Comparison of ENCODE assay signal across 32 mouse cellular contexts in the genomic region with DNA sequence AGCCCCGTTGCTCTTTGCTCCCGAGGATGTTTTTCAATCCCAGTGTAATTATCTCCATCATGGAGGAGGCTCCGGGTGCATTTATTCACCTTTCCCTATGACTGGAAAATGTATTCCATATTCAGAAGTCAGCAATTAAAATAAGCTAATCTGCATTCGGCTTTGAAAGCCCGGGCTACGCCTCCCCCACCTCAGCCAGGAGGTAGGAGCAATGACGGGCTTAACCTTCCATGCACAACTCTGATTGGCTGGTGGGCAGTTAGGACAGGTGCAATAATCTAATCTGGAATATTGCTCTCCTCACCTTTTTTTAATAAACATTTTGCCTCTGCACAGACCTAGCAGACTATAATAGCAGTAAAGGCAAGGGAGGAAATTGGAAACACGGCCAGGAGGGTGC.
"Had no signal": no experiment of that assay in that cellular context is flagged by ENCODE, and none has a peak within 500 bp of the region (broad histone marks: within the 10 kb centered on the region; RNA-seq: fewer than 3 reads in every experiment).

No protein-coding gene starts in this region.

- H3K27me3 ChIP-seq: limb, embryonic 12.5 days; limb, embryonic 13.5 days; limb, embryonic 15.5 days; liver, embryonic 12.5 days; liver, embryonic 13.5 days; liver, embryonic 15.5 days; lung, embryonic 15.5 days; megakaryocyte, embryonic 14.5 days; midbrain, embryonic 12.5 days; midbrain, embryonic 13.5 days; midbrain, embryonic 15.5 days; neural tube, embryonic 12.5 days; neural tube, embryonic 13.5 days had no signal

- H3K36me3 ChIP-seq: limb, embryonic 12.5 days; limb, embryonic 13.5 days; limb, embryonic 15.5 days; liver, embryonic 12.5 days; liver, embryonic 13.5 days; liver, embryonic 15.5 days; lung, embryonic 15.5 days; midbrain, embryonic 10.5 days; midbrain, embryonic 12.5 days; midbrain, embryonic 13.5 days; midbrain, embryonic 15.5 days; neural tube, embryonic 12.5 days; neural tube, embryonic 13.5 days had no signal

- H3K4me1 ChIP-seq: limb, embryonic 15.5 days; liver, embryonic 12.5 days; liver, embryonic 13.5 days; liver, embryonic 15.5 days; lung, embryonic 15.5 days; megakaryocyte, embryonic 14.5 days; midbrain, embryonic 10.5 days; midbrain, embryonic 12.5 days; midbrain, embryonic 13.5 days; midbrain, embryonic 15.5 days; neural tube, embryonic 12.5 days; neural tube, embryonic 13.5 days had no signal

- H3K27ac ChIP-seq: limb, embryonic 13.5 days; limb, embryonic 15.5 days; liver, embryonic 12.5 days; liver, embryonic 13.5 days; liver, embryonic 14.5 days; liver, embryonic 15.5 days; lung, embryonic 15.5 days; macrophage; midbrain, embryonic 10.5 days; midbrain, embryonic 12.5 days; midbrain, embryonic 13.5 days; midbrain, embryonic 15.5 days; neural tube, embryonic 12.5 days; neural tube, embryonic 13.5 days had no signal

- H3K4me3 ChIP-seq: limb, embryonic 12.5 days; limb, embryonic 13.5 days; limb, embryonic 15.5 days; liver, embryonic 12.5 days; liver, embryonic 13.5 days; liver, embryonic 15.5 days; lung, embryonic 15.5 days; megakaryocyte, embryonic 14.5 days; midbrain, embryonic 10.5 days; midbrain, embryonic 12.5 days; midbrain, embryonic 13.5 days; midbrain, embryonic 15.5 days; myocyte; neural tube, embryonic 12.5 days; neural tube, embryonic 13.5 days had no signal

- H3K4me2 ChIP-seq: limb, embryonic 12.5 days; limb, embryonic 13.5 days; limb, embryonic 15.5 days; liver, embryonic 11.5 days; liver, embryonic 12.5 days; liver, embryonic 13.5 days; liver, embryonic 15.5 days; lung, embryonic 14.5 days; lung, embryonic 15.5 days; midbrain, embryonic 11.5 days; midbrain, embryonic 12.5 days; midbrain, embryonic 13.5 days; midbrain, embryonic 15.5 days; neural tube, embryonic 12.5 days; neural tube, embryonic 13.5 days had no signal

- H3K9ac ChIP-seq: limb, embryonic 12.5 days; limb, embryonic 13.5 days; limb, embryonic 15.5 days; liver, embryonic 12.5 days; liver, embryonic 13.5 days; liver, embryonic 14.5 days; liver, embryonic 15.5 days; liver, postnatal 0 days; lung, embryonic 14.5 days; lung, embryonic 15.5 days; midbrain, embryonic 12.5 days; midbrain, embryonic 13.5 days; midbrain, embryonic 15.5 days; neural tube, embryonic 12.5 days; neural tube, embryonic 13.5 days had no signal

- DNase-seq: left cerebral cortex, postnatal 4 days; liver; liver, embryonic 13.5 days; liver, postnatal 0 days; lung, adult 18-20 months; lung, adult 2 months; lung, embryonic 14.5 days; lung, postnatal 10 days; lung, postnatal 14 days; lung, postnatal 36 days; lung, postnatal 4 days; midbrain, embryonic 14.5 days had no signal

- H3K9me3 ChIP-seq: limb, embryonic 12.5 days; limb, embryonic 13.5 days; limb, embryonic 15.5 days; liver, embryonic 12.5 days; liver, embryonic 13.5 days; liver, embryonic 15.5 days; lung, embryonic 15.5 days; midbrain, embryonic 10.5 days; midbrain, embryonic 12.5 days; midbrain, embryonic 13.5 days; midbrain, embryonic 15.5 days; neural tube, embryonic 12.5 days; neural tube, embryonic 13.5 days had no signal

- ATAC-seq: liver, embryonic 12.5 days; liver, postnatal 0 days; lung, postnatal 0 days; midbrain, embryonic 13.5 days; midbrain, embryonic 15.5 days; midbrain, embryonic 16.5 days had no signal
